Mouse (Mus musculus) forebrain, postnatal 0 days (tissue): ENCODE results near the gene Tlk1. TPM values are rescaled to one million over a fixed set of nuclear protein-coding genes. Genes with fewer than 3 reads are reported as not detected.

Experiments used
- ATAC-seq: fragments of 200-750 bp; cut with Nextera tagmentation; 2 replicates; pipeline ENCODE4 v1.8.0; 2017; ENCODE audit warnings: mild to moderate bottlenecking, moderate library complexity
- DNase-seq: peaks from one replicate; pipeline ENCODE4 v3.0.0-alpha.2; 2015
- H3K27ac ChIP-seq: fragments of 300-500 bp; sonication (generic); 2 replicates; pipeline ENCODE4 v1.5.1; 2014; ENCODE audit warnings: low read depth, mild to moderate bottlenecking, antibody characterized with exemption, low read length, moderate library complexity, mixed read lengths
- H3K27me3 ChIP-seq: fragments of 300-500 bp; sonication (generic); 2 replicates; pipeline ENCODE4 v1.6.1; 2014; ENCODE audit warnings: mild to moderate bottlenecking, low read length, mixed read lengths; ENCODE audit not compliant: insufficient read depth
- H3K36me3 ChIP-seq: fragments of 300-500 bp; sonication (generic); 2 replicates; pipeline ENCODE4 v1.6.1; 2014; ENCODE audit warnings: mild to moderate bottlenecking, moderate library complexity; ENCODE audit not compliant: insufficient read depth
- H3K4me1 ChIP-seq: fragments of 300-500 bp; sonication (generic); 2 replicates; pipeline ENCODE4 v1.6.1; 2014; ENCODE audit warnings: antibody characterized with exemption; ENCODE audit not compliant: insufficient read depth
- H3K4me2 ChIP-seq: fragments of 300-500 bp; sonication (generic); 2 replicates; pipeline ENCODE4 v1.6.1; 2014; ENCODE audit warnings: low read depth, mild to moderate bottlenecking, moderate library complexity
- H3K4me3 ChIP-seq: fragments of 300-500 bp; sonication (generic); 2 replicates; pipeline ENCODE4 v1.5.1; 2014; ENCODE audit warnings: low read depth, low read length, mixed read lengths
- H3K9ac ChIP-seq: fragments of 300-500 bp; sonication (generic); 2 replicates; pipeline ENCODE4 v1.6.1; 2014; ENCODE audit warnings: mild to moderate bottlenecking
- H3K9me3 ChIP-seq: fragments of 300-500 bp; sonication (generic); 2 replicates; pipeline ENCODE4 v1.6.1; 2016; ENCODE audit warnings: low read length
- CTCF ChIP-seq: sonication (generic); IDR thresholded peaks from 2 replicates; pipeline ENCODE4 v1.5.1; 2016; ENCODE audit warnings: antibody characterized with exemption, control low read depth, low read depth
- WGBS: fragments of 180-500 bp; shearing (Covaris S2); extraction: QIAGEN DNeasy Blood & Tissue Kit; methylation state at CpG from one replicate; pipeline ENCODE4 v1.1.7; 2014; 5-methylcytosine and 5-hydroxymethylcytosine counted together
- polyA plus RNA-seq: library from polyadenylated mRNA; unstranded; fragments of >200 nt; fragmentation: Nextera tagmentation; extraction: Ambion mirVana; gene quantifications from 2 replicates; pipeline ENCODE4 v1.2.1, GENCODE M21; 2015
- total RNA-seq: library from RNA; depleted of rRNA; stranded (reverse); fragments of >200 nt; gene quantifications from 2 replicates; pipeline ENCODE4 v1.2.3, GENCODE M21; 2014

Gene Tlk1
- total and polyA plus RNA-seq, 2 experiments from 2014 or later: 26.0 to 34.3 TPM

DNA sequence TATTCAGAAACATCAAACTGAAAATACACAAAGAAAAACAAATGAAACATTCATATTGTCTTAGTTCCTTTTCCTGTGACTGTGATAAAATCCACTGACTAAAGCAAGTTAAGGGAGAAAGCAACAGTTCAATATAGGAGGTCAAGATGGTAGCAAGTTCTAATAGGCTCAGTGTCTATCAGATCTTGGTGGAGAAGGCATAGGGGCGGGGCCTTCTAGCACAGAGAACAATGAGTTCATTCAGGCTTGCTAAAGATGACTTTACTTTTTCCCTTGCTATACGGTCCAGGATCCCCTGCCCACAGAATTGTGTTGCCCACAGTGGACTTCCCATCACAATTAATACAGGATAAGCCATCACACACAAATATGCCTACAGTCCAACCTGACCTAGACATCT lies 20.3 kb upstream of the Tlk1 start:
- Histone ChIP-seq H3K27me3 (no peaks in the 10 kb centered on the region), H3K27ac (no peak overlapping the region), H3K36me3 (no peaks in the 10 kb centered on the region), H3K4me1 (no peaks in the 10 kb centered on the region), H3K9me3 (no peaks in the 10 kb centered on the region), H3K4me2 (no peak overlapping the region), H3K9ac (no peak overlapping the region), H3K4me3 (no peak overlapping the region)
- ATAC-seq (no peak), DNase-seq (no peak)
- no peak for TF ChIP-seq CTCF
- 50% methylated on average over 2 of the region's 2 CpGs for WGBS

DNA sequence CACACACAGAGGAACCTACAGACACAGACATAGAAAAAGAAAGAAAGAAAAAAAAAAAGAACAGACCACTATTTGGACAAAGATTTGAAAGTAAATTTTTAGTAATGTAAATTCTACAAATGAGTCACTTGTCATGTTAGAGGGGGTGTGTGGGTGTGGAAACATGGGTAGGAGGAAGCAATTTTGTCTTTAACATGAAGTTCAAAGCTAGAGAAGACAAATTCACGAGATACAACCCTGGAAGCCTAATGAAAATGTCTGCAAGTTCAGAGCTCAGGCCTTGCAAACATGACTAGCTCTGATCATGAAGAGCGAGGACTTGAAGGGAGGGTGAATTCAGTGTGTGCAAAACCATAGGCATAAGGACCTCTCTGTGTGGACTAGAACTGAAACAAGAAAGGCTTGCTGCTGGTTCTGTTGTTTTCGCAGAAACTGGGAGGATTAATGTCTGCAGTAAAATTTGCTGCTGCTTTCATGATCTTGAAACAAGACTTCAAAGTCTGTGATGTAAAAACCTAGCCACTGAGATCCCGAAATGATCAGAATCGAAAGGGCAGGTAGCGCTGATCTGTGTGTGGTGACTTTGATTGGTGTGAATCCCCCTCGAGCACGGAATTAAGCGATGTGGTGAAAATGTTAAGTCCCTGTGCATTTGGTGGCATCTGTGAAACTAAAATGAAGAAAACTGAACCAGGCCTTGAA lies 19.3 kb upstream of the Tlk1 start:
- Histone ChIP-seq H3K27me3 (no peaks in the 10 kb centered on the region), H3K36me3 (no peaks in the 10 kb centered on the region), H3K27ac (no peak overlapping the region), H3K4me3 (no peak overlapping the region), H3K9ac (no peak overlapping the region), H3K4me2 (no peak overlapping the region), H3K4me1 (no peaks in the 10 kb centered on the region), H3K9me3 (no peaks in the 10 kb centered on the region)
- ATAC-seq (no peak), DNase-seq (no peak)
- TF ChIP-seq CTCF: no peak
- 84% methylated on average over 9 of the region's 9 CpGs for WGBS

DNA sequence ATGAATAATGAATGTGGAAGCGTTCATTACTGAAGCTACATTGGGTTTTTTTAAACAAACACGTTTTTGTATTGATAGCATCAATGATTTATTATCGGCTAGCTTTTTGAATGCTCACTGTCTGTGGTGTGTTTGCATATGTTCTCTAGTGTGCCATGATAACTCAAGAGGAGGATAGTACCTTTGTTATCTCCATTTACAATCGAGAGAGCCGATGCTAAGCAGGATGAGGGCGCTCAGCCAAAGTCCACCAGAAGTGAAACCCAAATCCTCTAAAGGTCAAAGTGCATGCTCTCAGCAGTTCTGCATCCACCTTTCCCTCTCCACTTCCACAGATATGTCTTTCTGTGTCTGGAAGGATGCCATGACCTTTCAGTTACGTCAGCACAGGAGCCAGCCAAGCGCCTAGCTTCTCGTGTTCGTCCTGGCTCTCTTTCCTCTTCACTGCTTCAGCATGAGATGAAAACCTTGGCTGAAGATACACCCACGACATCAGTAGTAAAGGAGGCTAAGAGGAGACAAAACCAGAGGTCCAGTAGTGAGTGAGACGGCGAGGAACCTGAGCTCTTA lies 16.6 kb upstream of the Tlk1 start:
- no peak for DNase-seq
- no peaks in the 10 kb centered on the region for H3K4me1 ChIP-seq
- no peak overlapping the region for H3K27ac ChIP-seq
- WGBS: 76% methylated on average over 13 of the region's 13 CpGs
- no peak overlapping the region for H3K9ac ChIP-seq
- no peak for TF ChIP-seq CTCF
- no peaks in the 10 kb centered on the region for H3K36me3 ChIP-seq
- H3K4me2 ChIP-seq: no peak overlapping the region
- H3K4me3 ChIP-seq: no peak overlapping the region
- no peak for ATAC-seq
- H3K9me3 ChIP-seq: no peaks in the 10 kb centered on the region
- H3K27me3 ChIP-seq: no peaks in the 10 kb centered on the region

DNA sequence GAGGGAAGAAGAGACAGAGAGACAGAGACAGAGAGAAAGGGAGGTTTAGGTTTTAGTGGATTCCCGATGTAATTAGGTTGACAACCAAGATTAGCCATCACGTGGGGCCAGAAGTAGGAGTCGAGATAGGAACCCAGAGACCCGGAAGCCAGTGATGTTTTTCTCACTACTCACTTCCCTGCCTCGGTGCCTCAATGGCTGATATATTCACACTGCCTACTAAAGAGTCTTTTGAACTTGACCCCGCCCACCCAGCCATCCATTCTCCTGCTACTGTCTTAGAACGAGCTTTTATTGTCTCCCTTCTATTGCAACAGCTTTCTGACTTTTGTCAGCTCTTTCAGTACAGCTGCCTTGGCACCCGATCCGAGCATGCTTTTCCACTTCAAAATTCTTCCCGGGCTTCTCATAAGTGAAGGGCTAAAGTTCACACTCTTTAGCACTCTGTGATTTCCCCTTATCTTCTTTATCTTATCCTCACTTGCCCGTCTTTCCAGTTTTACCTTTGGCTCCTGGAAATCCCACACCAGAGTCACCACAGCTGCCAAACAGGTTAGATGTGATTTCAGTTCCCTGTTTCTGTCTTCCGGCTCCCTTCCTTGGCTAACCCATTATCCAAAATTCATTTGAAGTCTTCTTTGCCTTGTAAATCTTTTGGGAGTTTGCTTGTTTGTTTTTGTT lies 13.1 kb upstream of the Tlk1 start:
- DNase-seq (no peak), ATAC-seq (no peak)
- 34% methylated on average over 12 of the region's 12 CpGs for WGBS

DNA sequence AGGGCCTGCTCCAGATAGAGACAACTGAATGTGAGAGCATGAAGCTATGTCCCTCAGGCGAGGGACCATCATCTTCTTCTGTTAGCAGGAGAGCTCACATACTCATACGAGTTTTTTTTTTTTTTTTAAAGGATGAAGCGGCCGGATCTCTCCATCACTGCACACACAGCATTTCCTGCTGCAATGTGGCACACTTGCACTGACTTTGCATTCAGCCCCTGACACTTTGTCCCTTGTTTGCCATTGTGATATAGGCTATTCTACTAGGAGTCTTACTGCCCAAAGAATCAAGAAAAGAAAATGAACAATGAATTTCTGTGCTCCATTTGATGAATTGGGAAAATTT lies 10.8 kb upstream of the Tlk1 start:
- Histone ChIP-seq H3K4me2 (no peak overlapping the region), H3K9me3 (no peaks in the 10 kb centered on the region), H3K27ac (no peak overlapping the region), H3K9ac (no peak overlapping the region), H3K4me3 (no peak overlapping the region), H3K36me3 (no peaks in the 10 kb centered on the region), H3K27me3 (no peaks in the 10 kb centered on the region), H3K4me1 (no peaks in the 10 kb centered on the region)
- ATAC-seq (no peak), DNase-seq (no peak)
- WGBS: 73% methylated on average over 4 of the region's 4 CpGs
- TF ChIP-seq CTCF: no peak

More for the DNA sequence above, 13.1 kb upstream of the Tlk1 start:
- TF ChIP-seq CTCF: no peak
- no peak overlapping the region for H3K4me3 ChIP-seq
- no peak overlapping the region for H3K4me2 ChIP-seq
- H3K27me3 ChIP-seq: no peaks in the 10 kb centered on the region
- no peaks in the 10 kb centered on the region for H3K4me1 ChIP-seq
- no peak overlapping the region for H3K9ac ChIP-seq
- H3K9me3 ChIP-seq: no peaks in the 10 kb centered on the region
- no peak overlapping the region for H3K27ac ChIP-seq
- no peaks in the 10 kb centered on the region for H3K36me3 ChIP-seq

DNA sequence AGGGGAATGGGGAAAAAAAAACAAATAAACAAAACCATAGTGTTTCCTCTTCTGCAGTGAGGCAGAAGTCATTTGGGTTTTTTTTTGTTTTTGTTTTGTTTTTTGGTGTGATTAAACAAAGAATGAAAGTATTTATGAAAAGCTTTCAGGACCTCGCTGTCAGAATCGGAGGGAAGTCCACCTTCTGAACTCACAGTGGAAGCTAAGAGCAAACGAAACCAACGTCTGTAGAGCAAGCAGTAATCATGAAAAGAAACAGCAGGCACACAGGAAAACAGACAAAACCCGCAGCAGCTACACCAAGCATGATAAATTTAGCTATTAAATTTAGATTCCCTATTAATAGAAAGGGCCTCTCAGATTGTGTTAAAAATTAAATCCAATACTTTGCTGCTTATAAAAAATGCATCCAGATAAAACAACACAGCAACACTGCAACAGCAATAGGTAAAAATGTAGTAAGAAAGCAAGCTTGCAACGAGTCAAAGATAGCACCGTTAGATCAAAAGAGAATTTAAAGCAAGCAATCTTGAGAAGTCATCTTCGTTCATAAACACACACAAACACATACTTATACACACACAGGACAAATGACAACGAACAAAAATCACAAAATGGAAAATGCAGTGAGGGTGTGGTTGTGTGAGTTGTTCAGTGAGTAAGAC lies 10.2 kb upstream of the Tlk1 start:
- DNase-seq: no peak
- 63% methylated on average over 9 of the region's 9 CpGs for WGBS
- H3K27me3 ChIP-seq: no peaks in the 10 kb centered on the region
- no peak overlapping the region for H3K9ac ChIP-seq
- H3K36me3 ChIP-seq: no peaks in the 10 kb centered on the region
- H3K27ac ChIP-seq: no peak overlapping the region
- no peak overlapping the region for H3K4me3 ChIP-seq
- no peaks in the 10 kb centered on the region for H3K4me1 ChIP-seq
- no peak for TF ChIP-seq CTCF
- H3K9me3 ChIP-seq: no peaks in the 10 kb centered on the region
- no peak overlapping the region for H3K4me2 ChIP-seq
- ATAC-seq: no peak

DNA sequence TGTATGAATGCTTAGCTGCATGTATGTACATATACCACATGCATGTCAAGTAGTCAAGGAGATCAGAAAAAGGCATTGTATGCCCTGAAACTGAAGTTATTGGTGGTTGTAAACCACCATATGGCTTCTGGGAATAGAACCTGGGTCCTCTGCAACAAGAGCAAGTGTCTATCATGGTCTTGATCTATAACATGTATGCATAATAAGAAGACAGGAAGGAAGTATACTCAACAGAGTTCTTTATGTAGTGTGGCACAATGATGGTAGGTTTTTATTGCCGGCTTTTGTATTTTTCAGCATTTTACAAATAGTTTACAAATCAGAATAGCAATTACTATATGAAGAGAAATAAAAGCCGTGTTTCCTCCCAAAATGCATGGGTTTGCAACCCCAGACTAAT lies 9.7 kb upstream of the Tlk1 start:
- no peaks in the 10 kb centered on the region for H3K36me3 ChIP-seq
- TF ChIP-seq CTCF: no peak
- no peaks in the 10 kb centered on the region for H3K9me3 ChIP-seq
- no peak overlapping the region for H3K9ac ChIP-seq
- WGBS: 75% methylated on average over 2 of the region's 2 CpGs
- H3K4me1 ChIP-seq: no peaks in the 10 kb centered on the region
- no peak overlapping the region for H3K4me3 ChIP-seq
- no peak overlapping the region for H3K4me2 ChIP-seq
- no peak overlapping the region for H3K27ac ChIP-seq
- no peak for DNase-seq
- ATAC-seq: no peak
- no peaks in the 10 kb centered on the region for H3K27me3 ChIP-seq
